Mouse (Mus musculus) midbrain, embryonic 15.5 days (tissue): ENCODE data around the gene Cep112. TPM values are rescaled to one million over a fixed set of nuclear protein-coding genes. Genes with fewer than 3 reads are reported as not detected.

Experiments
- polyA plus RNA-seq: library from polyadenylated mRNA; unstranded; fragments of >200 nt; fragmentation: Nextera tagmentation; extraction: Ambion mirVana; gene quantifications from 2 replicates; pipeline ENCODE4 v1.2.1, GENCODE M21; 2015

Gene Cep112
- polyA plus RNA-seq, 1 experiment from 2014 or later: 29.7 TPM

Other genes with a start within 250 kb of the Cep112 start
- gene Apoh, start 81.8 kb upstream of the Cep112 start, polyA plus RNA-seq: 0.28 and 2.5 TPM in 2 replicates
- gene Prkca, start 81.3 kb upstream of the Cep112 start, polyA plus RNA-seq: 7.0 and 7.2 TPM in 2 replicates